Mouse (Mus musculus) CH12.LX (cell line): ENCODE measurements at regions not wholly inside any gene's neighbourhood (a gene's known extent, or its start where the extent isn't known, plus 50 kb on each side); places are given as distances from the start of the nearest gene placed in this dataset.

Source experiments
- DNase-seq: peaks from one replicate; pipeline ENCODE4 v3.0.0-alpha.2; 2013; ENCODE audit errors: extremely low read depth
- H3K27ac ChIP-seq: 2 replicates; pipeline ENCODE4 v1.5.1; 2012; ENCODE audit warnings: low read depth, mild to moderate bottlenecking, control low read depth, moderate library complexity; ENCODE audit not compliant: insufficient read depth
- H3K27me3 ChIP-seq: replicated peaks from 2 replicates; pipeline ENCODE3; 2012; ENCODE audit warnings: inconsistent platforms
- H3K36me3 ChIP-seq, 2 experiments: replicated peaks in 1 of 2; 2 replicates each; pipeline versions ENCODE3 to v1.6.1; 2012; ENCODE audit warnings: inconsistent platforms in 1 of 2, low read length in 1 of 2, mild to moderate bottlenecking in 1 of 2, mixed read lengths in 1 of 2, moderate library complexity in 1 of 2; ENCODE audit not compliant: control insufficient read depth in 1 of 2, insufficient read depth in 1 of 2
- H3K4me1 ChIP-seq, 2 experiments: 2 replicates each; pipeline ENCODE4 v1.6.1; 2012; ENCODE audit warnings: inconsistent platforms in 1 of 2, moderate library complexity in 1 of 2; ENCODE audit not compliant: insufficient read depth in 2 of 2, control insufficient read depth in 1 of 2
- H3K4me2 ChIP-seq: 2 replicates; pipeline ENCODE4 v1.6.1; 2012; ENCODE audit warnings: low read depth, mild to moderate bottlenecking, control low read depth; ENCODE audit not compliant: poor library complexity, insufficient read depth, severe bottlenecking
- H3K4me3 ChIP-seq, 3 experiments: fragments of 150-350 bp in 1 of 3; sonication (generic) in 1 of 3; replicated peaks in 1 of 3; 2 replicates each; pipeline versions ENCODE3 to v1.5.1; 2011 to 2012; ENCODE audit warnings: low read depth in 2 of 3, low read length in 2 of 3, mild to moderate bottlenecking in 2 of 3, moderate library complexity in 2 of 3, control low read depth in 1 of 3, improper control_type of control experiment in 1 of 3, inconsistent platforms in 1 of 3, mixed read lengths in 1 of 3; ENCODE audit not compliant: poor library complexity in 1 of 3
- H3K79me2 ChIP-seq: replicated peaks from 2 replicates; pipeline ENCODE4 v1.6.1; 2012; ENCODE audit warnings: mild to moderate bottlenecking, moderate library complexity; ENCODE audit not compliant: control insufficient read depth, poor library complexity, insufficient read depth, severe bottlenecking; ENCODE audit errors: extremely low read depth
- H3K9ac ChIP-seq: 2 replicates; pipeline ENCODE4 v1.6.1; 2012; ENCODE audit warnings: low read depth, mild to moderate bottlenecking, control low read depth, moderate library complexity; ENCODE audit not compliant: insufficient read depth
- H3K9me3 ChIP-seq: replicated peaks from 2 replicates; pipeline ENCODE3; 2012; ENCODE audit warnings: low read length, inconsistent platforms, mixed read lengths
- BHLHE40 ChIP-seq: IDR thresholded peaks from 2 replicates; pipeline ENCODE4 v1.6.1; 2011; ENCODE audit warnings: mild to moderate bottlenecking, low read depth, low read length, improper control_type of control experiment
- CTCF ChIP-seq, 2 experiments: IDR thresholded peaks in 1 of 2; conservative IDR thresholded peaks in 1 of 2; 2 replicates each; pipeline ENCODE4 v1.5.1; 2011 to 2012; ENCODE audit warnings: low read depth in 2 of 2, low read length in 2 of 2, improper control_type of control experiment in 1 of 2, inconsistent platforms in 1 of 2, mild to moderate bottlenecking in 1 of 2, moderate library complexity in 1 of 2
- ELF1 ChIP-seq: IDR thresholded peaks from 2 replicates; pipeline ENCODE4 v1.6.1; 2014; ENCODE audit warnings: low read depth, mild to moderate bottlenecking, inconsistent platforms, low read length, improper control_type of control experiment
- EP300 ChIP-seq: IDR thresholded peaks from 2 replicates; pipeline ENCODE4 v1.6.1; 2011; ENCODE audit warnings: low read length, improper control_type of control experiment
- GABPA ChIP-seq: IDR thresholded peaks from 2 replicates; pipeline ENCODE4 v1.6.1; 2012; ENCODE audit warnings: low read depth, low read length, improper control_type of control experiment, inconsistent platforms; ENCODE audit not compliant: insufficient replicate concordance
- HCFC1 ChIP-seq: IDR thresholded peaks from 2 replicates; pipeline ENCODE4 v1.6.1; 2012; ENCODE audit warnings: low read depth, mild to moderate bottlenecking, inconsistent platforms, low read length, improper control_type of control experiment
- IRF4 ChIP-seq: IDR thresholded peaks from 2 replicates; pipeline ENCODE4 v1.6.1; 2014; ENCODE audit warnings: low read depth, mild to moderate bottlenecking, inconsistent platforms, low read length, improper control_type of control experiment
- JUN ChIP-seq: IDR thresholded peaks from 2 replicates; pipeline ENCODE4 v1.6.1; 2011; ENCODE audit warnings: low read depth, mild to moderate bottlenecking, low read length, improper control_type of control experiment, moderate library complexity; ENCODE audit not compliant: insufficient read depth
- JUND ChIP-seq: conservative IDR thresholded peaks from 2 replicates; pipeline ENCODE4 v1.6.1; 2011; ENCODE audit warnings: low read depth, low read length, improper control_type of control experiment
- KAT2A ChIP-seq: IDR thresholded peaks from 2 replicates; pipeline ENCODE4 v1.6.1; 2012; ENCODE audit warnings: low read length, improper control_type of control experiment, inconsistent platforms; ENCODE audit not compliant: insufficient replicate concordance
- MAX ChIP-seq: IDR thresholded peaks from 2 replicates; pipeline ENCODE4 v1.6.1; 2011; ENCODE audit warnings: low read length, improper control_type of control experiment
- MAZ ChIP-seq: IDR thresholded peaks from 2 replicates; pipeline ENCODE4 v1.6.1; 2012; ENCODE audit warnings: low read depth, mild to moderate bottlenecking, inconsistent platforms, low read length, improper control_type of control experiment, moderate library complexity
- MEF2A ChIP-seq: IDR thresholded peaks from 2 replicates; pipeline ENCODE4 v1.6.1; 2014; ENCODE audit warnings: low read depth, mild to moderate bottlenecking, inconsistent platforms, low read length, improper control_type of control experiment, borderline replicate concordance
- MYC ChIP-seq: IDR thresholded peaks from 2 replicates; pipeline ENCODE4 v1.6.1; 2011; ENCODE audit warnings: low read depth, mild to moderate bottlenecking, improper control_type of control experiment, low read length
- NRF1 ChIP-seq: IDR thresholded peaks from 2 replicates; pipeline ENCODE4 v1.6.1; 2014; ENCODE audit warnings: low read depth, mild to moderate bottlenecking, inconsistent platforms, low read length, improper control_type of control experiment, moderate library complexity
- PAX5 ChIP-seq: IDR thresholded peaks from 2 replicates; pipeline ENCODE4 v1.6.1; 2012; ENCODE audit warnings: low read length, inconsistent platforms, mixed read lengths
- POLR2A ChIP-seq: IDR thresholded peaks from 2 replicates; pipeline ENCODE4 v1.6.1; 2011; ENCODE audit warnings: low read depth, mild to moderate bottlenecking, improper control_type of control experiment, low read length
- RAD21 ChIP-seq: IDR thresholded peaks from 2 replicates; pipeline ENCODE4 v1.6.1; 2011; ENCODE audit warnings: low read depth, mild to moderate bottlenecking, low read length, improper control_type of control experiment, moderate library complexity
- RCOR1 ChIP-seq: conservative IDR thresholded peaks from 2 replicates; pipeline ENCODE4 v1.6.1; 2012; ENCODE audit warnings: low read depth, mild to moderate bottlenecking, inconsistent platforms, low read length, improper control_type of control experiment
- SIN3A ChIP-seq: IDR thresholded peaks from 2 replicates; pipeline ENCODE4 v1.6.1; 2012; ENCODE audit warnings: low read length, improper control_type of control experiment, inconsistent platforms
- SMC3 ChIP-seq: IDR thresholded peaks from 2 replicates; pipeline ENCODE4 v1.6.1; 2011; ENCODE audit warnings: low read depth, low read length, improper control_type of control experiment
- TCF12 ChIP-seq: IDR thresholded peaks from 2 replicates; pipeline ENCODE4 v1.6.1; 2014; ENCODE audit warnings: low read depth, mild to moderate bottlenecking, inconsistent platforms, low read length, improper control_type of control experiment
- ZC3H11A ChIP-seq: IDR thresholded peaks from 2 replicates; pipeline ENCODE4 v1.6.1; 2012; ENCODE audit warnings: low read depth, mild to moderate bottlenecking, inconsistent platforms, low read length, improper control_type of control experiment
- ZMIZ1 ChIP-seq: IDR thresholded peaks from 2 replicates; pipeline ENCODE4 v1.6.1; 2012; ENCODE audit warnings: low read depth, mild to moderate bottlenecking, inconsistent platforms, low read length, improper control_type of control experiment
- dilution Hi-C: fragments of 300-500 bp; cut with MboI; formaldehyde crosslinking; loops from 2 replicates; pipeline ENCODE4 v1.14.3; 2020; ENCODE audit warnings: low sequenced_read_pairs; ENCODE audit not compliant: extremely low pct_unique_long_range_greater_than_20kb, extremely low pct_ligation_motif_present
- in situ Hi-C: fragments of 300-500 bp; cut with MboI; formaldehyde crosslinking; loops from 3 replicates; pipeline ENCODE4 v1.14.3; 2019; ENCODE audit warnings: low sequenced_read_pairs, low pct_ligation_motif_present, low pct_unique_long_range_greater_than_20kb, mixed read lengths

GRCm38 (mm10) chr5:74943737-74944403 lies 100.7 kb downstream of the Chic2 start:
- peak; percentile 83 for DNase-seq
- peaks cover 0 to 4% of the 10 kb centered on the region in 2 experiments; a peak in 1 of 4 replicates for H3K4me1 ChIP-seq
- H3K9me3 ChIP-seq = no peaks in the 10 kb centered on the region
- in situ Hi-C loops = loop anchor here (25.0 kb wide), 3 partner anchors 282 to 632 kb away; no protein-coding TSS in a partner anchor
- H3K36me3 ChIP-seq = no peaks in the 10 kb centered on the region
- H3K27ac ChIP-seq = no peak overlapping the region
- no peaks in the 10 kb centered on the region for H3K79me2 ChIP-seq
- H3K9ac ChIP-seq = peak overlapping the region; percentile 21; the same call in 1 of the 2 replicates
- no peak overlapping the region for H3K4me3 ChIP-seq
- dilution Hi-C loops = no loop called here
- peaks cover 7% of the 10 kb centered on the region for H3K27me3 ChIP-seq
- no peak for TF ChIP-seq BHLHE40
- TF ChIP-seq SMC3 = peak; percentile 96
- TF ChIP-seq JUND = no peak; the same call in 1 of the 2 replicates
- 0 out of 2 replicates have a peak, but pooled peaks have one; percentile 42 for TF ChIP-seq SIN3A
- TF ChIP-seq MEF2A = no peak
- no peak for TF ChIP-seq HCFC1
- no peak for TF ChIP-seq RCOR1
- no peak for TF ChIP-seq EP300
- TF ChIP-seq PAX5 = no peak
- peak; percentile 67 for TF ChIP-seq ZC3H11A
- TF ChIP-seq KAT2A = no peak
- no peak for TF ChIP-seq JUN
- peak; percentile 90 for TF ChIP-seq RAD21
- 0 out of 2 replicates have a peak, but pooled peaks have one; percentile 29 for TF ChIP-seq NRF1
- TF ChIP-seq ELF1 = peak; percentile 72; the same call in 1 of the 2 replicates
- TF ChIP-seq CTCF (conservative IDR thresholded peaks at IDR 0.05 in 1 of 2, IDR thresholded peaks at IDR 0.05 in 1 of 2; ENCODE audit: low read depth in 2 of 2, low read length in 2 of 2) = peak; percentile 18 to 93; a peak in 3 of 4 replicates
- 0 out of 2 replicates have a peak, but pooled peaks have one; percentile 23 for TF ChIP-seq IRF4
- 0 out of 2 replicates have a peak, but pooled peaks have one; percentile 42 for TF ChIP-seq MYC
- no peak for TF ChIP-seq ZMIZ1
- 0 out of 2 replicates have a peak, but pooled peaks have one; percentile 12 for TF ChIP-seq MAX
- H3K4me2 ChIP-seq = peak overlapping the region; percentile 80

- Histone ChIP-seq H3K36me3 (no peaks in the 10 kb centered on the region), H3K4me3 (no peak overlapping the region), H3K9ac (no peak overlapping the region), H3K4me1 (peaks cover 0 to 4% of the 10 kb centered on the region in 2 experiments; a peak in 1 of 4 replicates), H3K27ac (no peak overlapping the region), H3K4me2 (no peak overlapping the region), H3K27me3 (peaks cover 7% of the 10 kb centered on the region), H3K9me3 (no peaks in the 10 kb centered on the region), H3K79me2 (no peaks in the 10 kb centered on the region)
- TF ChIP-seq JUND = no peak
- no peak for TF ChIP-seq MAZ
- TF ChIP-seq GABPA = no peak
- TF ChIP-seq POLR2A = no peak
- TF ChIP-seq TCF12 = no peak
- no peak for TF ChIP-seq ZMIZ1
- no peak for TF ChIP-seq CTCF (conservative IDR thresholded peaks at IDR 0.05 in 1 of 2, IDR thresholded peaks at IDR 0.05 in 1 of 2; ENCODE audit: low read depth in 2 of 2, low read length in 2 of 2)
- TF ChIP-seq NRF1 = no peak
- TF ChIP-seq JUN = no peak
- in situ Hi-C loops = loop anchor here (25.0 kb wide), 3 partner anchors 279 to 629 kb away; no protein-coding TSS in a partner anchor
- dilution Hi-C loops = no loop called here
- DNase-seq = no peak
Measured at GRCm38 (mm10) chr5:74941426-74941825, 103.1 kb downstream of the Chic2 start.
